Mouse (Mus musculus) cerebellum, adult 2 months (tissue): ENCODE data around the gene Ctnna2.

Experiments used
- CTCF ChIP-seq: fragments of 200-500 bp; IDR thresholded peaks from 2 replicates; pipeline ENCODE4 v1.5.1; 2011; ENCODE audit warnings: low read depth, mild to moderate bottlenecking, control low read depth, low read length, moderate library complexity, borderline replicate concordance; ENCODE audit not compliant: insufficient read depth
- POLR2A ChIP-seq: fragments of 200-500 bp; IDR thresholded peaks from 2 replicates; pipeline ENCODE4 v1.6.1; 2011; ENCODE audit warnings: low read length, control low read depth, borderline replicate concordance; ENCODE audit not compliant: insufficient read depth

- no peak for TF ChIP-seq CTCF
- TF ChIP-seq POLR2A: no peak
These were observed 17.5 kb downstream of the Ctnna2 start for GRCm38 (mm10) chr6:77962011-77962410.
